In genomic region chr6:87661707-87662106, GRCm38 (mm10) we compare ENCODE assay signal across 21 mouse cellular contexts. TPM values are rescaled to one million over a fixed set of nuclear protein-coding genes. Genes with fewer than 3 reads are reported as not detected.
DNase-seq lines count a peak whose midpoint lies in the region; ATAC-seq and TF ChIP-seq lines count a peak whose summit lies in the region.
"Had no signal": no experiment of that assay in that cellular context is flagged by ENCODE, and none has a peak within 500 bp of the region (broad histone marks: within the 10 kb centered on the region; RNA-seq: fewer than 3 reads in every experiment).

No protein-coding gene starts in this region.

- H3K4me3 ChIP-seq in MEL (ENCODE audit: control insufficient read depth in 1 of 2, insufficient read depth in 1 of 2, low read depth in 2 of 2, low read length in 2 of 2) = peak overlapping the region; percentile 9; a peak in 1 of 4 replicates
- H3K4me3 ChIP-seq in erythroblast, embryonic 14.5 days (replicated peaks) = peak overlapping the region; percentile 16
- H3K4me3 ChIP-seq in liver, embryonic 12.5 days = no peak overlapping the region
- H3K4me3 ChIP-seq in liver, embryonic 16.5 days (ENCODE audit: low read depth, low read length) = no peak overlapping the region
- H3K4me3 ChIP-seq: embryonic facial prominence, embryonic 12.5 days; forebrain, embryonic 10.5 days; forebrain, embryonic 15.5 days; heart, embryonic 10.5 days had no signal

- peak in 1 of 2 experiments; percentile 58; a peak in 2 of 4 replicates for TF ChIP-seq EP300 in MEL (IDR thresholded peaks at IDR 0.05; ENCODE audit: low read depth in 1 of 2, low read length in 2 of 2)

- peaks cover 2% of the 10 kb centered on the region; the same call in 1 of the 2 replicates for H3K79me2 ChIP-seq in MEL (ENCODE audit: control insufficient read depth, insufficient read depth, low read length, poor library complexity)

- H3K9me3 ChIP-seq in MEL (replicated peaks; ENCODE audit: insufficient read depth, low read length) = no peaks in the 10 kb centered on the region
- peaks cover 3% of the 10 kb centered on the region for H3K9me3 ChIP-seq in erythroblast, embryonic 14.5 days (ENCODE audit: control insufficient read depth, low read length)
- H3K9me3 ChIP-seq in liver, embryonic 12.5 days (replicated peaks) = peaks cover 3% of the 10 kb centered on the region; the same call in 1 of the 2 replicates
- no peaks in the 10 kb centered on the region for H3K9me3 ChIP-seq in liver, embryonic 16.5 days (replicated peaks; ENCODE audit: control insufficient read depth, low read length)
- H3K9me3 ChIP-seq: embryonic facial prominence, embryonic 12.5 days; forebrain, embryonic 10.5 days; forebrain, embryonic 15.5 days; heart, embryonic 10.5 days had no signal

- H3K27me3 ChIP-seq in MEL (ENCODE audit: control insufficient read depth in 1 of 2, insufficient read depth in 2 of 2, low read length in 2 of 2) = no peaks in the 10 kb centered on the region
- no peaks in the 10 kb centered on the region for H3K27me3 ChIP-seq in erythroblast, embryonic 14.5 days (ENCODE audit: control insufficient read depth)
- no peaks in the 10 kb centered on the region for H3K27me3 ChIP-seq in liver, embryonic 12.5 days (replicated peaks)
- H3K27me3 ChIP-seq in liver, embryonic 16.5 days (ENCODE audit: control insufficient read depth, insufficient read depth, low read depth, low read length) = no peaks in the 10 kb centered on the region
- H3K27me3 ChIP-seq: embryonic facial prominence, embryonic 12.5 days; forebrain, embryonic 15.5 days had no signal

- WGBS in liver, embryonic 12.5 days (ENCODE audit: insufficient replicate concordance) = 33% methylated on average over 2 of the region's 2 CpGs
- 27% methylated on average over 2 of the region's 2 CpGs for WGBS in liver, embryonic 16.5 days (ENCODE audit: insufficient replicate concordance)

- peak; percentile 70 for DNase-seq in MEL (ENCODE audit: low read depth, low spot score)
- DNase-seq in kidney, postnatal 14 days = no peak
- no peak for DNase-seq in layer of hippocampus, postnatal 10 days (ENCODE audit: low spot score in 2 of 2)
- DNase-seq in adrenal gland, postnatal 10 days = no peak
- DNase-seq in heart, adult 11 months = no peak
- DNase-seq: adrenal gland, adult 2 months; adrenal gland, postnatal 36 days; cerebellum, adult 11 months; cerebellum, adult 8-10 months; cerebellum, postnatal 25 days; gastrocnemius, postnatal 36 days; heart, adult 18-20 months; heart, postnatal 10 days had no signal

- peaks cover 5 to 52% of the 10 kb centered on the region in 2 experiments for H3K36me3 ChIP-seq in MEL (ENCODE audit: control insufficient read depth in 1 of 2, insufficient read depth in 2 of 2, low read length in 2 of 2)
- peaks cover 77% of the 10 kb centered on the region for H3K36me3 ChIP-seq in erythroblast, embryonic 14.5 days (ENCODE audit: control insufficient read depth)
- peaks cover 37% of the 10 kb centered on the region for H3K36me3 ChIP-seq in liver, embryonic 12.5 days
- peaks cover 10% of the 10 kb centered on the region for H3K36me3 ChIP-seq in liver, embryonic 16.5 days (ENCODE audit: control insufficient read depth, insufficient read depth)

- peak overlapping the region; percentile 81 for H3K27ac ChIP-seq in MEL (ENCODE audit: control insufficient read depth, low read depth, low read length)
- peak overlapping the region; percentile 81 for H3K27ac ChIP-seq in liver, embryonic 12.5 days
- peak overlapping the region; percentile 71 for H3K27ac ChIP-seq in liver, embryonic 16.5 days (ENCODE audit: low read length)
- H3K27ac ChIP-seq: embryonic facial prominence, embryonic 12.5 days; forebrain, embryonic 10.5 days; forebrain, embryonic 15.5 days; heart, embryonic 10.5 days; hindbrain, embryonic 14.5 days had no signal

- H3K4me2 ChIP-seq in liver, embryonic 12.5 days = peak overlapping the region; percentile 57
- peak overlapping the region; percentile 34 for H3K4me2 ChIP-seq in liver, embryonic 16.5 days (ENCODE audit: low read depth, low read length)
- H3K4me2 ChIP-seq: embryonic facial prominence, embryonic 12.5 days; forebrain, embryonic 15.5 days; hindbrain, embryonic 14.5 days had no signal

- TF ChIP-seq POLR2A in MEL (IDR thresholded peaks at IDR 0.05; ENCODE audit: control insufficient read depth in 1 of 2, insufficient read depth in 1 of 2, low read depth in 1 of 2, low read length in 2 of 2, poor library complexity in 1 of 2) = no peak

- H3K9ac ChIP-seq in MEL (ENCODE audit: control insufficient read depth, low read depth, low read length, poor library complexity, severe bottlenecking) = peak overlapping the region; percentile 16; the same call in 1 of the 2 replicates
- peak overlapping the region; percentile 39; the same call in 1 of the 2 replicates for H3K9ac ChIP-seq in liver, embryonic 12.5 days
- no peak overlapping the region for H3K9ac ChIP-seq in liver, embryonic 16.5 days (ENCODE audit: low read depth, low read length)
- H3K9ac ChIP-seq: embryonic facial prominence, embryonic 12.5 days; forebrain, embryonic 15.5 days; hindbrain, embryonic 14.5 days had no signal

- peak; percentile 63; the same call in 1 of the 2 replicates for ATAC-seq in liver, embryonic 12.5 days
- ATAC-seq in liver, embryonic 16.5 days (ENCODE audit: low read depth) = peak; percentile 58
- ATAC-seq: forebrain, embryonic 15.5 days had no signal

- no peak for TF ChIP-seq RAD21 in MEL (IDR thresholded peaks at IDR 0.05; ENCODE audit: low read depth, low read length)

- H3K4me1 ChIP-seq in MEL (ENCODE audit: control insufficient read depth in 1 of 2, insufficient read depth in 2 of 2, low read length in 2 of 2) = peaks cover 19 to 44% of the 10 kb centered on the region in 2 experiments
- H3K4me1 ChIP-seq in erythroblast, embryonic 14.5 days (ENCODE audit: control insufficient read depth) = peaks cover 47% of the 10 kb centered on the region
- peaks cover 43% of the 10 kb centered on the region for H3K4me1 ChIP-seq in liver, embryonic 12.5 days
- H3K4me1 ChIP-seq in liver, embryonic 16.5 days (ENCODE audit: control insufficient read depth, low read depth, low read length) = peaks cover 22% of the 10 kb centered on the region
- H3K4me1 ChIP-seq: embryonic facial prominence, embryonic 12.5 days; forebrain, embryonic 10.5 days; forebrain, embryonic 15.5 days; heart, embryonic 10.5 days had no signal

- no peak for TF ChIP-seq CTCF in MEL (IDR thresholded peaks at IDR 0.05 in 2 of 3, conservative IDR thresholded peaks at IDR 0.05 in 1 of 3; ENCODE audit: control insufficient read depth in 1 of 3, insufficient read depth in 1 of 3, low read depth in 2 of 3, low read length in 3 of 3, poor library complexity in 1 of 3, severe bottlenecking in 1 of 3)

TF ChIP-seq in MEL, 35 proteins besides CTCF, POLR2A, EP300 and RAD21:
- peak; percentile 20; the same call in 1 of the 2 replicates for TF ChIP-seq RCOR1 (IDR thresholded peaks at IDR 0.05; ENCODE audit: low read depth, low read length)
- no peak for TF ChIP-seq MAFK (IDR thresholded peaks at IDR 0.05; ENCODE audit: borderline replicate concordance, low read depth, low read length)
- TF ChIP-seq GATA1 (IDR thresholded peaks at IDR 0.05; ENCODE audit: low read depth, low read length) = peak; percentile 60
- peak; percentile 60; the same call in 1 of the 2 replicates for TF ChIP-seq JUND (IDR thresholded peaks at IDR 0.05; ENCODE audit: low read depth, low read length)
- no peak for TF ChIP-seq NRF1 (IDR thresholded peaks at IDR 0.05; ENCODE audit: insufficient read depth, low read depth, low read length, poor library complexity, severe bottlenecking)
- TF ChIP-seq POLR2AphosphoS5 (IDR thresholded peaks at IDR 0.05; ENCODE audit: borderline replicate concordance, low read depth, low read length) = no peak
- no peak for TF ChIP-seq NELFE (IDR thresholded peaks at IDR 0.05; ENCODE audit: low read depth, low read length)
- TF ChIP-seq ZC3H11A (IDR thresholded peaks at IDR 0.05; ENCODE audit: low read depth, low read length) = no peak
- peak; percentile 63 for TF ChIP-seq ETS1 (IDR thresholded peaks at IDR 0.05; ENCODE audit: low read depth, low read length)
- no peak for TF ChIP-seq GABPA (IDR thresholded peaks at IDR 0.05; ENCODE audit: low read depth, low read length)
- no peak for TF ChIP-seq UBTF (IDR thresholded peaks at IDR 0.05; ENCODE audit: borderline replicate concordance, insufficient read depth, low read depth, low read length)
- TF ChIP-seq E2F4 (IDR thresholded peaks at IDR 0.05; ENCODE audit: borderline replicate concordance, low read depth, low read length) = no peak
- no peak for TF ChIP-seq USF1 (IDR thresholded peaks at IDR 0.05; ENCODE audit: low read depth, low read length)
- no peak for TF ChIP-seq ZNF384 (IDR thresholded peaks at IDR 0.05; ENCODE audit: low read depth, low read length)
- no peak for TF ChIP-seq CHD2 (IDR thresholded peaks at IDR 0.05; ENCODE audit: low read length)
- TF ChIP-seq POLR2AphosphoS2 (IDR thresholded peaks at IDR 0.05; ENCODE audit: low read length) = no peak

RNA-seq across cellular contexts. Expression of gene Aplf, which starts 10.3 kb away (rescaled TPM):
- 12.6 and 14.5 TPM in 2 replicates for total RNA-seq in MEL (2012; rRNA removed)
- polyA plus RNA-seq in MEL (2012; ENCODE audit: insufficient read depth in 1 of 2, insufficient read length in 2 of 2, low read depth in 1 of 2, low replicate concordance in 2 of 2, missing spikeins in 1 of 2) = 10 to 100 TPM in 1 of 2 experiments, not detected in 1; 20.3 TPM
- polyA plus RNA-seq in erythroblast, embryonic 14.5 days (2012) = 1.7 TPM in 2 replicates
- polyA plus RNA-seq in liver, embryonic 12.5 days (2016; fragmentation: Nextera tagmentation; extraction: Ambion mirVana) = 18.9 and 19.0 TPM in 2 replicates
- polyA plus RNA-seq in liver, embryonic 16.5 days (2015; fragmentation: Nextera tagmentation; extraction: Ambion mirVana) = 13.9 and 15.4 TPM in 2 replicates
- total RNA-seq in layer of hippocampus, postnatal 10 days (2021) = 1 to 10 TPM; 9.1 TPM
- 1 to 10 TPM; 6.1 to 7.4 TPM for total RNA-seq in adrenal gland, postnatal 10 days (2021)

Comparison
In these comparisons a context has a peak if more than half of its experiments do, and no peak if none do; other contexts are left out.
1. H3K4me3 ChIP-seq: peak in MEL (2 of 2) and erythroblast, embryonic 14.5 days (single experiment); none in liver, embryonic 12.5 days (single experiment) and liver, embryonic 16.5 days (single experiment).
2. Peak in every context shown above with its lines, with median percentiles within 50 percentile points of each other: H3K27ac ChIP-seq.